Mouse (Mus musculus) kidney, postnatal 0 days (tissue): Measurements from ENCODE around the gene Crlf2. TPM values are rescaled to one million over a fixed set of nuclear protein-coding genes. Genes with fewer than 3 reads are reported as not detected.
A peak's percentile ranks its signal among the peaks of the same experiment; 100 is the strongest.

Experiments used
- ATAC-seq: fragments of 200-750 bp; cut with Nextera tagmentation; replicated peaks from 2 replicates; pipeline ENCODE4 v1.8.0; 2017; ENCODE audit warnings: low read depth, moderate number of reproducible peaks, moderate TSS enrichment, moderate library complexity; ENCODE audit not compliant: low FRiP score
- DNase-seq: peaks from one replicate; pipeline ENCODE4 v3.0.0-alpha.2; 2016; ENCODE audit warnings: low spot score
- H3K27ac ChIP-seq: fragments of 300-500 bp; sonication (generic); 2 replicates; pipeline ENCODE4 v1.5.1; 2014; ENCODE audit warnings: mild to moderate bottlenecking
- H3K27me3 ChIP-seq: fragments of 300-500 bp; sonication (generic); 2 replicates; pipeline ENCODE4 v1.6.1; 2014; ENCODE audit warnings: low read length, mixed read lengths; ENCODE audit not compliant: insufficient read depth
- H3K36me3 ChIP-seq: fragments of 300-500 bp; sonication (generic); 2 replicates; pipeline ENCODE4 v1.6.1; 2014; ENCODE audit warnings: low read length, mixed read lengths; ENCODE audit not compliant: insufficient read depth
- H3K4me1 ChIP-seq: fragments of 300-500 bp; sonication (generic); replicated peaks from 2 replicates; pipeline ENCODE4 v1.6.1; 2014; ENCODE audit warnings: antibody characterized with exemption, low read length, mixed read lengths; ENCODE audit not compliant: insufficient read depth
- H3K4me2 ChIP-seq: fragments of 300-500 bp; sonication (generic); 2 replicates; pipeline ENCODE4 v1.6.1; 2014; ENCODE audit warnings: mild to moderate bottlenecking, low read length, moderate library complexity, mixed read lengths
- H3K4me3 ChIP-seq: fragments of 300-500 bp; sonication (generic); replicated peaks from 2 replicates; pipeline ENCODE4 v1.5.1; 2014; ENCODE audit warnings: low read depth, low read length
- H3K9ac ChIP-seq: fragments of 300-500 bp; sonication (generic); 2 replicates; pipeline ENCODE4 v1.6.1; 2014; ENCODE audit warnings: low read depth, low read length
- H3K9me3 ChIP-seq: fragments of 300-500 bp; sonication (generic); replicated peaks from 2 replicates; pipeline ENCODE4 v1.6.1; 2016; ENCODE audit warnings: low read length, inconsistent platforms, mixed read lengths
- CTCF ChIP-seq: IDR thresholded peaks from 2 replicates; pipeline ENCODE4 v1.5.1; 2016; ENCODE audit warnings: antibody characterized with exemption, low read depth, mild to moderate bottlenecking, moderate library complexity
- WGBS: fragments of 180-500 bp; shearing (Covaris S2); extraction: QIAGEN DNeasy Blood & Tissue Kit; methylation state at CpG from one replicate; pipeline ENCODE4 v1.1.7; 2014; 5-methylcytosine and 5-hydroxymethylcytosine counted together
- polyA plus RNA-seq: library from polyadenylated mRNA; unstranded; fragments of >200 nt; fragmentation: Nextera tagmentation; extraction: Ambion mirVana; gene quantifications from 2 replicates; pipeline ENCODE4 v1.2.1, GENCODE M21; 2015

The Crlf2 gene
- polyA plus RNA-seq, 1 experiment from 2014 or later, result 22.2 TPM

- H3K27ac ChIP-seq, result no peak overlapping the region
- no peak for TF ChIP-seq CTCF
- 89% methylated on average over 25 of the region's 25 CpGs for WGBS
- no peak overlapping the region for H3K9ac ChIP-seq
- no peak overlapping the region for H3K4me2 ChIP-seq
- peaks cover 15% of the 10 kb centered on the region for H3K9me3 ChIP-seq
- 0 out of 2 replicates have a peak, but pooled peaks cover 5% of the 10 kb centered on the region for H3K36me3 ChIP-seq
- H3K27me3 ChIP-seq, result no peaks in the 10 kb centered on the region
- H3K4me3 ChIP-seq, result no peak overlapping the region
- ATAC-seq, result no peak
- no peaks in the 10 kb centered on the region for H3K4me1 ChIP-seq
- DNase-seq, result no peak
Measured at GRCm38 (mm10) chr5:109551041-109551765, 7.6 kb downstream of the Crlf2 start.

- WGBS, result 93% methylated on average over 33 of the region's 36 CpGs
- no peak overlapping the region for H3K27ac ChIP-seq
- H3K27me3 ChIP-seq, result no peaks in the 10 kb centered on the region
- no peak overlapping the region for H3K4me2 ChIP-seq
- 0 out of 2 replicates have a peak, but pooled peaks cover 4% of the 10 kb centered on the region for H3K36me3 ChIP-seq
- no peak overlapping the region for H3K4me3 ChIP-seq
- peaks cover 9% of the 10 kb centered on the region for H3K9me3 ChIP-seq
- no peak for ATAC-seq
- DNase-seq, result no peak
- no peak for TF ChIP-seq CTCF
- H3K4me1 ChIP-seq, result no peaks in the 10 kb centered on the region
- no peak overlapping the region for H3K9ac ChIP-seq
Measured at GRCm38 (mm10) chr5:109550225-109550935, 8.4 kb downstream of the Crlf2 start.

GRCm38 (mm10) chr5:109548712-109549111 lies 10.1 kb downstream of the Crlf2 start:
- no peaks in the 10 kb centered on the region for H3K4me1 ChIP-seq
- no peak overlapping the region for H3K4me2 ChIP-seq
- TF ChIP-seq CTCF, result peak; percentile 51
- no peak for ATAC-seq
- H3K36me3 ChIP-seq, result no peaks in the 10 kb centered on the region
- H3K9ac ChIP-seq, result no peak overlapping the region
- no peak overlapping the region for H3K4me3 ChIP-seq
- 68% methylated on average over 9 of the region's 9 CpGs for WGBS
- no peak overlapping the region for H3K27ac ChIP-seq
- no peaks in the 10 kb centered on the region for H3K27me3 ChIP-seq
- 0 out of 2 replicates have a peak, but pooled peaks cover 4% of the 10 kb centered on the region for H3K9me3 ChIP-seq
- DNase-seq, result peak; percentile 11

GRCm38 (mm10) chr5:109547112-109547511 lies 11.7 kb downstream of the Crlf2 start:
- no peaks in the 10 kb centered on the region for H3K4me1 ChIP-seq
- H3K27me3 ChIP-seq, result no peaks in the 10 kb centered on the region
- 74% methylated on average over 2 of the region's 2 CpGs for WGBS
- no peak for ATAC-seq
- no peak overlapping the region for H3K27ac ChIP-seq
- no peak for TF ChIP-seq CTCF
- H3K9ac ChIP-seq, result no peak overlapping the region
- H3K9me3 ChIP-seq, result 0 out of 2 replicates have a peak, but pooled peaks cover 4% of the 10 kb centered on the region
- DNase-seq, result no peak
- H3K4me2 ChIP-seq, result no peak overlapping the region
- no peaks in the 10 kb centered on the region for H3K36me3 ChIP-seq
- no peak overlapping the region for H3K4me3 ChIP-seq

GRCm38 (mm10) chr5:109509679-109510078 lies 49.1 kb downstream of the Crlf2 start:
- TF ChIP-seq CTCF, result no peak
- no peak overlapping the region for H3K9ac ChIP-seq
- ATAC-seq, result no peak
- H3K27me3 ChIP-seq, result no peaks in the 10 kb centered on the region
- no peak overlapping the region for H3K4me3 ChIP-seq
- H3K4me2 ChIP-seq, result no peak overlapping the region
- H3K36me3 ChIP-seq, result no peaks in the 10 kb centered on the region
- H3K27ac ChIP-seq, result no peak overlapping the region
- no peaks in the 10 kb centered on the region for H3K4me1 ChIP-seq
- DNase-seq, result no peak
- H3K9me3 ChIP-seq, result no peaks in the 10 kb centered on the region

- Histone ChIP-seq H3K9ac (no peak overlapping the region), H3K36me3 (no peaks in the 10 kb centered on the region), H3K4me1 (no peaks in the 10 kb centered on the region), H3K4me2 (no peak overlapping the region), H3K4me3 (no peak overlapping the region), H3K27me3 (no peaks in the 10 kb centered on the region), H3K27ac (no peak overlapping the region), H3K9me3 (no peaks in the 10 kb centered on the region)
- peak; percentile 70 for TF ChIP-seq CTCF
- peak; percentile 51 for DNase-seq
- WGBS, result 10% methylated on average over 1 of the region's 1 CpGs
- no peak for ATAC-seq
Measured at GRCm38 (mm10) chr5:109506729-109507128, 52.1 kb downstream of the Crlf2 start.

Other genes with a start within 250 kb of the Crlf2 start
- gene Vmn2r16, start 228.8 kb downstream of the Crlf2 start, polyA plus RNA-seq, result not detected in 2 replicates
- gene Vmn2r17, start 139.3 kb downstream of the Crlf2 start, polyA plus RNA-seq, result not detected in 2 replicates
- 1.7 and 2.2 TPM in 2 replicates for gene 5430403G16Rik, start 132.0 kb upstream of the Crlf2 start, polyA plus RNA-seq
- 11.1 and 12.9 TPM in 2 replicates for gene 4930522L14Rik, start 192.9 kb upstream of the Crlf2 start, polyA plus RNA-seq